Mouse (Mus musculus) lung, adult 2 months (tissue): ENCODE data around the gene Fig4.

Experiments
- CTCF ChIP-seq: fragments of 200-500 bp; IDR thresholded peaks from 2 replicates; pipeline ENCODE4 v1.5.1; 2011; ENCODE audit warnings: mild to moderate bottlenecking, low read length, control low read depth; ENCODE audit not compliant: insufficient read depth
- POLR2A ChIP-seq: fragments of 200-500 bp; IDR thresholded peaks from 2 replicates; pipeline ENCODE4 v1.6.1; 2011; ENCODE audit warnings: low read depth, mild to moderate bottlenecking, control low read depth, low read length, borderline replicate concordance; ENCODE audit errors: extremely low read depth

GRCm38 (mm10) chr10:41241080-41241479 is 62.0 kb downstream of the Fig4 start:
- no peak for TF ChIP-seq CTCF
- TF ChIP-seq POLR2A: no peak
